Mouse (Mus musculus) cortical plate, adult 2 months (tissue): ENCODE results near the gene Gm14548.

Experiments used
- CTCF ChIP-seq: fragments of 200-500 bp; IDR thresholded peaks from 2 replicates; pipeline ENCODE4 v1.5.1; 2011; ENCODE audit warnings: mild to moderate bottlenecking, control low read depth, low read length; ENCODE audit not compliant: insufficient read depth; ENCODE audit errors: extremely low read depth
- POLR2A ChIP-seq: fragments of 200-500 bp; IDR thresholded peaks from 2 replicates; pipeline ENCODE4 v1.6.1; 2011; ENCODE audit warnings: mild to moderate bottlenecking, low read length, control low read depth; ENCODE audit not compliant: insufficient read depth; ENCODE audit errors: extremely low read depth

GRCm38 (mm10) chr7:3940915-3941314 is 43.0 kb upstream of the Gm14548 start:
- TF ChIP-seq POLR2A (no peak), CTCF (no peak)
